Mouse (Mus musculus) midbrain, embryonic 14.5 days (tissue): ENCODE data around the gene Efemp2. TPM values are rescaled to one million over a fixed set of nuclear protein-coding genes. Genes with fewer than 3 reads are reported as not detected.
A peak's percentile ranks its signal among the peaks of the same experiment; 100 is the strongest.
"Not testable (repeated sequence)": the region's sequence is repeated elsewhere in the genome, so short reads cannot be mapped to it uniquely, and the experiment has no call there.

Source experiments
- ATAC-seq: fragments of 200-750 bp; cut with Nextera tagmentation; 2 replicates; pipeline ENCODE4 v1.8.0; 2017; ENCODE audit warnings: moderate number of reproducible peaks, moderate library complexity; ENCODE audit not compliant: low FRiP score, low TSS enrichment
- DNase-seq: peaks from one replicate; pipeline ENCODE4 v3.0.0-alpha.2; 2015
- H3K27ac ChIP-seq: fragments of 300-500 bp; sonication (generic); replicated peaks from 2 replicates; pipeline ENCODE4 v1.5.1; 2014; ENCODE audit warnings: mild to moderate bottlenecking, low read depth, low read length, moderate library complexity
- H3K27me3 ChIP-seq: fragments of 300-500 bp; sonication (generic); 2 replicates; pipeline ENCODE4 v1.6.1; 2014; ENCODE audit warnings: low read length, control low read depth, mixed read lengths; ENCODE audit not compliant: control insufficient read depth, insufficient read depth
- H3K36me3 ChIP-seq: fragments of 300-500 bp; sonication (generic); 2 replicates; pipeline ENCODE4 v1.6.1; 2014; ENCODE audit warnings: low read length, control low read depth; ENCODE audit not compliant: control insufficient read depth, insufficient read depth
- H3K4me1 ChIP-seq: fragments of 300-500 bp; sonication (generic); 2 replicates; pipeline ENCODE4 v1.6.1; 2014; ENCODE audit warnings: mild to moderate bottlenecking, antibody characterized with exemption, low read length, control low read depth; ENCODE audit not compliant: control insufficient read depth, insufficient read depth
- H3K4me2 ChIP-seq: fragments of 300-500 bp; sonication (generic); 2 replicates; pipeline ENCODE4 v1.6.1; 2014; ENCODE audit warnings: mild to moderate bottlenecking, low read length, moderate library complexity
- H3K4me3 ChIP-seq: fragments of 300-500 bp; sonication (generic); replicated peaks from 2 replicates; pipeline ENCODE4 v1.5.1; 2014; ENCODE audit warnings: low read depth, low read length
- H3K9ac ChIP-seq: fragments of 300-500 bp; sonication (generic); replicated peaks from 2 replicates; pipeline ENCODE4 v1.6.1; 2014; ENCODE audit warnings: mild to moderate bottlenecking, low read length, moderate library complexity
- H3K9me3 ChIP-seq: fragments of 300-500 bp; sonication (generic); 2 replicates; pipeline ENCODE4 v1.6.1; 2016; ENCODE audit warnings: low read length, control low read depth, mixed read lengths; ENCODE audit not compliant: control insufficient read depth
- WGBS: fragments of 180-500 bp; shearing (Covaris S2); extraction: QIAGEN DNeasy Blood & Tissue Kit; methylation state at CpG from one replicate; pipeline ENCODE4 v1.1.7; 2014; 5-methylcytosine and 5-hydroxymethylcytosine counted together
- polyA plus RNA-seq: library from polyadenylated mRNA; unstranded; fragments of >200 nt; fragmentation: Nextera tagmentation; extraction: Ambion mirVana; gene quantifications from 2 replicates; pipeline ENCODE4 v1.2.1, GENCODE M21; 2014

Gene Efemp2
- polyA plus RNA-seq, 1 experiment from 2014 or later = 28.7 TPM

DNA sequence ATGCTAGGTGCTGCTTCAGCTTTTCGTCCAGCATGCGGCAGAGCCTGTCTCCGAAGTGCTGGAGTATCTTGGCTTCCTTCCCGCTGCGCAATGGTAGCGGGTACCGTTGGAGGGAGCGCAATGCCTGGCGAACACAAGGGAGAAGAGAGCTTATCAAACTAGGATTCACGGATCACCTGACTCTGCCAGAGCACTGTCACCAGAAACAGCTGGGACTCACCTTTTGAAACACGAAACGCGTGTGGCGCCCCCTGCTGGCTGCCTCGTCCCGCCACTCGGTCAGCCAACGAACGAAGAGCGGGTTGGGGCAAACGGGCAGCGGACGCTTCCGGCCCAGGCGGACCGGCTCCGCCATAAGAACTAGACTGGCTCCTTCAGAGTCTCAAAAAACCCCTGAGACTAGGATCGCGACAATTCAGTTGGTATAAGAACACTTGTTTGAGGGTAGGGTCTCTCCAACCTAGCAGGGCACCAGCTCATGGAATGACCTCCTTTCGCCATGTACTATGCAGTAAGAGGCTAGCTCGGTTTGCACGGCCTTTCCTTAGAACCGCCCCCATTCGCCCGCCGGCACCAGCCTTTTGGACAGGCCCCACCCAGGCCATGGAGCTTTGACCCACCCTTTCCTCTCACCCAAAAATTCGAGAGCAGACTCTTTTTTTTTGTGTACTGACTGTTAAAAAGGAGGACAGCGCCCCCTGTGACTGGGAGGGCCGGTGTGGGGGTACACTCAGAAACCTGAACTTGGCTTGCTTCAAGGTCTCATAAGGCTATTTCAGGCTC is 14.2 kb downstream of the Efemp2 start, which contains the start of gene Mus81:
Gene Mus81 (minus strand): TSS at position 635 of the 783 bp plus-strand sequence.
- peak within 1 kb of the TSS; percentile 52 for H3K4me3 ChIP-seq
- H3K4me1 ChIP-seq = peaks cover 25% of the 10 kb centered on the region
- no peaks in the 10 kb centered on the region for H3K9me3 ChIP-seq
- peak within 1 kb of the TSS; percentile 78 for H3K4me2 ChIP-seq
- peak within 1 kb of the TSS; percentile 91 for H3K27ac ChIP-seq
- DNase-seq = peak; percentile 95
- WGBS = under 1% methylated on average over 39 of the region's 39 CpGs
- peak; percentile 57 for ATAC-seq
- no peaks in the 10 kb centered on the region for H3K27me3 ChIP-seq
- H3K9ac ChIP-seq = peak within 1 kb of the TSS; percentile 47
- peaks cover 41% of the 10 kb centered on the region for H3K36me3 ChIP-seq

DNA sequence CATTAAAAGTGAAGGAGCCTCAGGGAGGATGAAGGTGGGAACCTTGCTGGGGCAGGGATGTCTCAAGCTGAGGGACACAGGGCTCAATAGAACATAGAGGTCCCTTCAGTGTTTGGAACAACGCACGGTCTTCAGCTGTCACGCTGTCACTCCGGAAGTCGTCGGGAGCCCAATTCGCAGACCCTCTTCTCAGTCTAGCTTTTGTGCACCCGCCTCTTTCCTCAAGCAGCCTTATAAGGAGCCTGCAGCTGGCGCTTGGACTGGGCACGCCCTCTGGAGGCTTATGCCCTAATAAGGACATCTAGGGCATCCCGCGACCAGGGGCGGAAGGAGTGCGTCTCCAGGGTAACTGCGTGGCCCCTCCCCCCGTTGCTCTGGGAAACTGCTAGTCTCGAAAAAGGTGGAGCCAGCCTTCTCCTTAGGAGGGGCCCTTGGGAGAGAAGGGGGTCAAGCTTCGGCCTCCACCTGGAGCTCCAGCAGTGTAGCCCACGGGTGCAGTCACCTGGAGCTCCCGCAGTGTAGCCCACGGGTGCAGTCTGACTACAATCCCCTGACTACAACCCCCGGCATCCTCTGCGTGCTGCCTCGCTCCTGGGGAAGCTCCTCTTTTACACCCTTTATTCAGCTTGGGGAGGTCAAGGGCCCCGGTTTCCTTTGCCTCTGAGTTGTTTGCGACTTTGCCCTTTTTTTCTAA is 15.3 kb downstream of the Efemp2 start:
- H3K4me2 ChIP-seq = peak overlapping the region; percentile 78
- DNase-seq = peak; percentile 95
- WGBS = under 1% methylated on average over 26 of the region's 26 CpGs
- H3K4me1 ChIP-seq = peaks cover 25% of the 10 kb centered on the region
- peak overlapping the region; percentile 91 for H3K27ac ChIP-seq
- peaks cover 41% of the 10 kb centered on the region for H3K36me3 ChIP-seq
- H3K4me3 ChIP-seq = peak overlapping the region; percentile 52
- H3K9me3 ChIP-seq = no peaks in the 10 kb centered on the region
- peak overlapping the region; percentile 47 for H3K9ac ChIP-seq
- peak; percentile 72 for ATAC-seq
- H3K27me3 ChIP-seq = no peaks in the 10 kb centered on the region

DNA sequence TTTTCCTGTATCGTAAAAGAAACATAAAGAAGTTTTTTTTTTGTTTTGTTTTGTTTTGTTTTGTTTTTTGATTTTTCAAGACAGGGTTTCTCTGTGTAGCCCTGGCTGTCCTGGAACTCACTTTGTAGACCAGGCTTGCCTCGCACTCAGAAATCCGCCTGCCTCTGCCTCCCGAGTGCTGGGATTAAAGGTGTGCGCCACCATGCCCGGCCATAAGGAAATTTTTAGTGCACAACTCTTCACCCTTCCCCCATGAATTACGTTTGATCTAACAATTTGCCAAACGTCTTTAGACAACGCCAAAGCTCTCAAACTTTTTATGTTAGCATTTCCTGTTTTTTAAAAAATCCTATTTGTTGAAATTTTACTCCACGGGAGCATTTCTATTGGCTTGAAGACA is 16.0 kb downstream of the Efemp2 start:
- peaks cover 25% of the 10 kb centered on the region for H3K4me1 ChIP-seq
- H3K9me3 ChIP-seq, H3K27me3 ChIP-seq, ATAC-seq, DNase-seq, H3K9ac ChIP-seq: not testable (repeated sequence)
- WGBS = 52% methylated on average over 10 of the region's 10 CpGs
- H3K36me3 ChIP-seq = peaks cover 41% of the 10 kb centered on the region
- peak overlapping the region; percentile 96; the same call in 1 of the 2 replicates for H3K4me3 ChIP-seq
- peak overlapping the region; percentile 99; the same call in 1 of the 2 replicates for H3K27ac ChIP-seq
- peak overlapping the region; percentile 78 for H3K4me2 ChIP-seq

- DNase-seq (peak; percentile 98), ATAC-seq (peak; percentile 73)
- under 1% methylated on average over 62 of the region's 62 CpGs for WGBS
- H3K4me2 ChIP-seq = peak within 1 kb of the TSS; percentile 78
- H3K9me3 ChIP-seq = no peaks in the 10 kb centered on the region
- peak within 1 kb of the TSS; percentile 90 for H3K9ac ChIP-seq
- H3K4me1 ChIP-seq = peaks cover 25% of the 10 kb centered on the region
- H3K4me3 ChIP-seq = peak within 1 kb of the TSS; percentile 96
- no peaks in the 10 kb centered on the region for H3K27me3 ChIP-seq
- H3K36me3 ChIP-seq = peaks cover 41% of the 10 kb centered on the region
- H3K27ac ChIP-seq = peak within 1 kb of the TSS; percentile 99
Observed at GRCm38 (mm10) chr19:5490313-5490897, 16.7 kb downstream of the Efemp2 start, which contains the start of gene Cfl1. TSS of gene Cfl1 (plus strand) at chr19:5490455.

- H3K4me2 ChIP-seq = peak overlapping the region; percentile 78
- peak overlapping the region; percentile 96 for H3K4me3 ChIP-seq
- peaks cover 41% of the 10 kb centered on the region for H3K36me3 ChIP-seq
- peak overlapping the region; percentile 99 for H3K27ac ChIP-seq
- H3K4me1 ChIP-seq = peaks cover 25% of the 10 kb centered on the region
- peak; percentile 9; the same call in 1 of the 2 replicates for ATAC-seq
- H3K9ac ChIP-seq = peak overlapping the region; percentile 90
- peak; percentile 83 for DNase-seq
- no peaks in the 10 kb centered on the region for H3K27me3 ChIP-seq
- WGBS = under 1% methylated on average over 59 of the region's 59 CpGs
- H3K9me3 ChIP-seq = no peaks in the 10 kb centered on the region
Observed at GRCm38 (mm10) chr19:5490898-5491708, 17.3 kb downstream of the Efemp2 start.

DNA sequence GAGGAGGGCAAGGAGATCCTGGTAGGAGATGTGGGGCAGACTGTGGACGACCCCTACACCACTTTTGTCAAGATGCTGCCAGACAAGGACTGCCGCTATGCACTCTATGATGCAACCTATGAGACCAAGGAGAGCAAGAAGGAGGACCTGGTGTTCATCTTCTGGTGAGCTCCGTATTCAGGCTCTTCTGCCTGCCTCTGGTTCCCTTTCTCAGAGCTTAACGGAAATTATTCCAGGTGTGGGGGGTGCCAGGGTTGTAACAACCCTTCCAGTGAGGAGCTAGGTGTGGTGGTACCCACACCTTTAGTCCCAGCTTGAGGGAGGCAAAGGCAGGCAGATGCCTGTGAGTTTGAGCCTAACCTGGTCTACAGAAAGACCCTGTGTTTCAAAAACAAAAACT is 18.9 kb downstream of the Efemp2 start:
- H3K4me2 ChIP-seq = no peak overlapping the region
- H3K27me3 ChIP-seq = no peaks in the 10 kb centered on the region
- H3K9me3 ChIP-seq = no peaks in the 10 kb centered on the region
- peaks cover 52% of the 10 kb centered on the region for H3K36me3 ChIP-seq
- peaks cover 16% of the 10 kb centered on the region for H3K4me1 ChIP-seq
- ATAC-seq = no peak
- no peak overlapping the region for H3K4me3 ChIP-seq
- 91% methylated on average over 4 of the region's 4 CpGs for WGBS
- DNase-seq = no peak
- H3K9ac ChIP-seq = no peak overlapping the region
- no peak overlapping the region for H3K27ac ChIP-seq

DNA sequence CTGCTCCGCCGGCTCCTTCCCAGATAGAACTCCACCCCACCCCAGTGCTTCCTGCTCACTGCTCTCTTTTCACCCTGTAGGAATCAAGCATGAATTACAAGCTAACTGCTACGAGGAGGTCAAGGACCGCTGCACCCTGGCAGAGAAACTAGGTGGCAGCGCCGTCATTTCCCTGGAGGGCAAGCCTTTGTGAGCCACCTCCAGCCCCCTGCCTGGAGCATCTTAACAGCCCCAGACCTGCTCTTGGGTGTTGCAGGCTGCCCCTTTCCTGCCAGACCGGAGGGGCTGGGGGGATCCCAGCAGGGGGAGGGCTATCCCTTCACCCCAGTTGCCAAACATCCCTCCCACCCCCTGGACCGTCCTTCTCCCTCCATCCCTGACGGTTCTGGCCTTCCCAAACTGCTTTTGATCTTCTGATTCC is 19.6 kb downstream of the Efemp2 start:
- 59% methylated on average over 9 of the region's 9 CpGs for WGBS
- not testable (repeated sequence) for ATAC-seq, H3K27ac ChIP-seq, H3K9me3 ChIP-seq, H3K9ac ChIP-seq, H3K27me3 ChIP-seq, H3K4me3 ChIP-seq, DNase-seq
- H3K36me3 ChIP-seq = peaks cover 59% of the 10 kb centered on the region
- H3K4me1 ChIP-seq = peaks cover 16% of the 10 kb centered on the region
- 0 out of 2 replicates have a peak overlapping the region, but pooled peaks have one; percentile 9 for H3K4me2 ChIP-seq

- ATAC-seq (no peak), DNase-seq (no peak)
- Histone ChIP-seq H3K9ac (no peak overlapping the region), H3K36me3 (peaks cover 62% of the 10 kb centered on the region), H3K4me1 (peaks cover 9% of the 10 kb centered on the region), H3K9me3 (no peaks in the 10 kb centered on the region), H3K27ac (no peak overlapping the region), H3K27me3 (no peaks in the 10 kb centered on the region), H3K4me2 (no peak overlapping the region), H3K4me3 (no peak overlapping the region)
- 87% methylated on average over 3 of the region's 3 CpGs for WGBS
Observed at GRCm38 (mm10) chr19:5494314-5494713, 20.6 kb downstream of the Efemp2 start.
